In genomic region chr5:47464848-47465247, GRCm38 (mm10) we compare ENCODE assay signal across 19 mouse cellular contexts.
"Had no signal": no experiment of that assay in that cellular context is flagged by ENCODE, and none has a peak within 500 bp of the region (broad histone marks: within the 10 kb centered on the region; RNA-seq: fewer than 3 reads in every experiment).

No protein-coding gene starts in this region.

- H3K27me3 ChIP-seq: liver, embryonic 13.5 days; midbrain, embryonic 13.5 days; neural tube, embryonic 13.5 days; stomach, embryonic 15.5 days had no signal

- H3K4me3 ChIP-seq: layer of hippocampus, adult 2 months; liver, embryonic 13.5 days; megakaryocyte, embryonic 14.5 days; midbrain, embryonic 10.5 days; midbrain, embryonic 13.5 days; myocyte; neural tube, embryonic 13.5 days; stomach, embryonic 15.5 days had no signal

- H3K9ac ChIP-seq: liver, embryonic 13.5 days; midbrain, embryonic 13.5 days; neural tube, embryonic 13.5 days; stomach, embryonic 15.5 days had no signal

- DNase-seq: kidney, adult 9 months; kidney, postnatal 14 days; layer of hippocampus, adult 9-11 months; liver, embryonic 13.5 days; lung, adult 2 months; lung, postnatal 14 days; lung, postnatal 4 days; retina, postnatal 1 day; right cerebral cortex, postnatal 25 days; spleen, adult 18-20 months; thymus, postnatal 25 days had no signal

- H3K4me1 ChIP-seq: liver, embryonic 13.5 days; midbrain, embryonic 10.5 days; midbrain, embryonic 13.5 days; neural tube, embryonic 13.5 days; stomach, embryonic 15.5 days had no signal

- ATAC-seq: midbrain, embryonic 13.5 days; midbrain, embryonic 16.5 days had no signal

- H3K36me3 ChIP-seq: liver, embryonic 13.5 days; midbrain, embryonic 10.5 days; midbrain, embryonic 13.5 days; neural tube, embryonic 13.5 days; stomach, embryonic 15.5 days had no signal

- H3K27ac ChIP-seq: layer of hippocampus, adult 2 months; liver, embryonic 13.5 days; midbrain, embryonic 10.5 days; midbrain, embryonic 13.5 days; neural tube, embryonic 13.5 days; stomach, embryonic 15.5 days had no signal

- H3K9me3 ChIP-seq: liver, embryonic 13.5 days; midbrain, embryonic 10.5 days; midbrain, embryonic 13.5 days; neural tube, embryonic 13.5 days; stomach, embryonic 15.5 days had no signal

- H3K4me2 ChIP-seq: liver, embryonic 13.5 days; midbrain, embryonic 13.5 days; neural tube, embryonic 13.5 days; stomach, embryonic 15.5 days had no signal
